Mouse (Mus musculus): ENCODE data around the gene Slc17a1.
A peak's percentile ranks its signal among the peaks of the same experiment; 100 is the strongest.

GRCm38 (mm10) chr13:23942861-23943260 is 75.3 kb downstream of the Slc17a1 start:
- TF ChIP-seq POLR2A (IDR thresholded peaks at IDR 0.05; ENCODE audit: borderline replicate concordance, insufficient read depth, low read length) (no peak), CTCF (IDR thresholded peaks at IDR 0.05; ENCODE audit: borderline replicate concordance, insufficient read depth, low read depth, low read length) (peak; percentile 9; the same call in 1 of the 2 replicates)

All from cerebellum, adult 2 months (tissue).